Mouse (Mus musculus): ENCODE measurements at regions not wholly inside any gene's neighbourhood (a gene's known extent, or its start where the extent isn't known, plus 50 kb on each side); places are given as distances from the start of the nearest gene placed in this dataset.

DNA sequence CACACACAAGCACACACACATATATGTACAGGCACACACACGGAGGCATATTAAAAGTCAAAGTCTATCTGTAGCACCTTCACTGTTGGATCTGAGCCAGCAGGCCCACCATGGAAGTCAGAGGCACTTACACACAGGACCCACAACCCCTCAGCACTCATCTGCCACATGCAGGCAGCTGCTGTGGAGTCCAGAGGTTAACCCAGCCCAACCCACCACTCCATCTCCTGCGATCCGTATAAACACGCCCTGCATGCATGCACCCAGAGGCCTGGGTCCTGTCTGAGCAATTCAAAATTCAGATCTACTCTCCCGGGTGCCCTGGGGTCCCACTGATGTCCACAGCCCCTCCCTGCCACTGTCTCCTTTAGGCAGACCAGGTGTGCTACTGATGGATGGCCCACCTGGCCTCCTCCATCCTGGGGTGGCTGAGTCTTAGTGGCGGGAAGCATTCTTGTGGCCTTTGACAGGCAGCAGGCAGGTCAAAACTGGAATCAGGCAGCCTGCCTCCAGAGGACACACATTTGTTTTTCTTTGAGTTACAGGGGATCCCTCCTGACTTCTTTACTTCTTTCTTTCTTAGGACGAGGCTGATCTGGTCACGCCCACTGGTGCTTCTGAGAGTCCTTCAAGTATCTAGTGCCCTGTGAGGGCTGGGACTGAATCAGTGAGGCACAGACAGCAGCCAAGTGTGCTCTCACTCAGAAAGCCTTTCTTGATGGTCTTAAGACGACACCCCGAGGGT lies 144.7 kb downstream of the Bcl11b start:
- no peak overlapping the region for H3K4me2 ChIP-seq (replicated peaks; ENCODE audit: low read depth, low read length, severe bottlenecking)
- no peak; the same call in 1 of the 2 replicates for ATAC-seq (ENCODE audit: low FRiP score, low read depth)
- no peaks in the 10 kb centered on the region for H3K36me3 ChIP-seq (ENCODE audit: control insufficient read depth, insufficient read depth, low read length)
- no peak overlapping the region for H3K27ac ChIP-seq (replicated peaks; ENCODE audit: low read depth, low read length)
- no peak for DNase-seq (ENCODE audit: low spot score)
- H3K27me3 ChIP-seq (ENCODE audit: control insufficient read depth, insufficient read depth, low read length), result no peaks in the 10 kb centered on the region
- no peak overlapping the region for H3K4me3 ChIP-seq (replicated peaks; ENCODE audit: low read length)
- WGBS, result 46% methylated on average over 10 of the region's 10 CpGs
- no peak overlapping the region for H3K9ac ChIP-seq (ENCODE audit: low read depth, low read length, severe bottlenecking)
- TF ChIP-seq POLR2A (IDR thresholded peaks at IDR 0.05; ENCODE audit: borderline replicate concordance, extremely low read depth, insufficient read depth, insufficient read length), result no peak
- no peaks in the 10 kb centered on the region for H3K4me1 ChIP-seq (ENCODE audit: control insufficient read depth, insufficient read depth, low read length)
- H3K9me3 ChIP-seq (ENCODE audit: control insufficient read depth, low read length), result no peaks in the 10 kb centered on the region

DNA sequence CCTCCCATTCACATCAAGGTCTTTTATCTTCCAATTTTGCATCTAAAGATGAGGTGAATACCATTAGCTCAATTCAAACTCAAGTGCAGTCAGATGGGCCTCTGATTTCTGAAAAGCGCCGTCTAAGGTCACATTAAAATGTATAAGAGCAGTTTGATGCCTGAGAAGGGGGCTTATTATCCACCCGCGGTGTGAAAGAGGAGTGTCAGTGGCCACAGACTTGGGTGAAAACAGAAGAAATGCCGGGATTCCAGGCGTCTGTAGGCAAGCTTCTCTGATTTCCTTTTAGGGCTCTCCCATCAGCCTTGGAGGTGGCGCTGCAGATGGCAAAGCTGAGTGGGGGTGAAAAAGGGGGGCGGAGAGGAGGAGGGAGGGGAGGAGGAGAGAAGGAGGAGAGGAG lies 143.7 kb downstream of the Bcl11b start:
- Histone ChIP-seq H3K4me1 (ENCODE audit: control insufficient read depth, insufficient read depth, low read length) (no peaks in the 10 kb centered on the region), H3K4me3 (replicated peaks; ENCODE audit: low read length) (no peak overlapping the region), H3K27ac (replicated peaks; ENCODE audit: low read depth, low read length) (no peak overlapping the region), H3K27me3 (ENCODE audit: control insufficient read depth, insufficient read depth, low read length) (no peaks in the 10 kb centered on the region), H3K9me3 (ENCODE audit: control insufficient read depth, low read length) (no peaks in the 10 kb centered on the region), H3K9ac (ENCODE audit: low read depth, low read length, severe bottlenecking) (no peak overlapping the region), H3K4me2 (replicated peaks; ENCODE audit: low read depth, low read length, severe bottlenecking) (no peak overlapping the region), H3K36me3 (ENCODE audit: control insufficient read depth, insufficient read depth, low read length) (no peaks in the 10 kb centered on the region)
- no peak for DNase-seq (ENCODE audit: low spot score)
- no peak for TF ChIP-seq POLR2A (IDR thresholded peaks at IDR 0.05; ENCODE audit: borderline replicate concordance, extremely low read depth, insufficient read depth, insufficient read length)
- 22% methylated on average over 8 of the region's 8 CpGs for WGBS
- ATAC-seq (ENCODE audit: low FRiP score, low read depth), result no peak

DNA sequence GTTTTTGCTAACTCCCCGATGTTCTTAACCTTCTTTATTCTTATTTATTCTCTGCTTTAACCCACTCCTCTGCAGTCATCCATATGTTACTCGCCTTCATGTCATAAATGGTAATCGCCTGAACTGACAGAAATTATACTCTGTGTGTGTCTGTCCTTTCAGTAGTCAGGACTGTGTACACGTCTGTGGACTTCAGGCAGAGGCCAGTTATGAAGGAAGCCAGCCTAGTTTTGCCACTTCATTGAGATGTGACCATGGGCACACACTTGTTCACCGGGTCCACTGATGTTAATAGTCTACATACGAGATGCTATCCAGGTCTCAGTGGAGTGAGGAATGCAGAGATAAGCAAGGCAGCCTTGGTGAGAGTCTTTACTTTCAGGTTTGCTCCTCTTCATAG lies 143.0 kb downstream of the Bcl11b start:
- Histone ChIP-seq H3K9ac (ENCODE audit: low read depth, low read length, severe bottlenecking) (no peak overlapping the region), H3K4me2 (replicated peaks; ENCODE audit: low read depth, low read length, severe bottlenecking) (no peak overlapping the region), H3K27me3 (ENCODE audit: control insufficient read depth, insufficient read depth, low read length) (no peaks in the 10 kb centered on the region), H3K9me3 (ENCODE audit: control insufficient read depth, low read length) (no peaks in the 10 kb centered on the region), H3K36me3 (ENCODE audit: control insufficient read depth, insufficient read depth, low read length) (no peaks in the 10 kb centered on the region), H3K4me1 (ENCODE audit: control insufficient read depth, insufficient read depth, low read length) (no peaks in the 10 kb centered on the region), H3K4me3 (replicated peaks; ENCODE audit: low read length) (no peak overlapping the region), H3K27ac (replicated peaks; ENCODE audit: low read depth, low read length) (no peak overlapping the region)
- 74% methylated on average over 6 of the region's 6 CpGs for WGBS
- DNase-seq (ENCODE audit: low spot score), result no peak
- TF ChIP-seq POLR2A (IDR thresholded peaks at IDR 0.05; ENCODE audit: borderline replicate concordance, extremely low read depth, insufficient read depth, insufficient read length), result no peak
- no peak for ATAC-seq (ENCODE audit: low FRiP score, low read depth)

All from limb, embryonic 14.5 days (tissue).